Mouse (Mus musculus) intestine, embryonic 15.5 days (tissue): ENCODE results near the gene Hist1h2br. TPM values are rescaled to one million over a fixed set of nuclear protein-coding genes. Genes with fewer than 3 reads are reported as not detected.

Source experiments
- polyA plus RNA-seq: library from polyadenylated mRNA; unstranded; fragments of >200 nt; fragmentation: Nextera tagmentation; extraction: Ambion mirVana; gene quantifications from 2 replicates; pipeline ENCODE4 v1.2.1, GENCODE M21; 2015

Gene Hist1h2br
- polyA plus RNA-seq, 1 experiment from 2014 or later: 16.4 TPM

Other genes starting within 250 kb of the Hist1h2br start
- not detected in 2 replicates for gene Olfr1362, start 219.7 kb upstream of the Hist1h2br start, polyA plus RNA-seq
- not detected in 2 replicates for gene Olfr11, start 191.2 kb upstream of the Hist1h2br start, polyA plus RNA-seq
- gene Olfr1361, start 170.4 kb upstream of the Hist1h2br start, polyA plus RNA-seq: not detected in 2 replicates
- not detected in 2 replicates for gene Olfr1360, start 156.3 kb upstream of the Hist1h2br start, polyA plus RNA-seq
- not detected in 2 replicates for gene Olfr1359, start 135.6 kb upstream of the Hist1h2br start, polyA plus RNA-seq
- gene Hist1h2bl, start 117.6 kb upstream of the Hist1h2br start, polyA plus RNA-seq: 1.4 and 4.3 TPM in 2 replicates
- gene Hist1h2ai, start 117.3 kb upstream of the Hist1h2br start, polyA plus RNA-seq: 14.7 and 32.5 TPM in 2 replicates
- 5.4 and 13.1 TPM in 2 replicates for gene Hist1h3h, start 116.1 kb upstream of the Hist1h2br start, polyA plus RNA-seq
- gene Hist1h2bm, start 111.7 kb upstream of the Hist1h2br start, polyA plus RNA-seq: 1.7 and 4.3 TPM in 2 replicates
- gene Hist1h4j, start 98.7 kb upstream of the Hist1h2br start, polyA plus RNA-seq: 1.2 and 1.6 TPM in 2 replicates
- gene Hist1h4k, start 83.2 kb upstream of the Hist1h2br start, polyA plus RNA-seq: 1.7 and 2.8 TPM in 2 replicates
- gene Hist1h2ak, start 79.9 kb upstream of the Hist1h2br start, polyA plus RNA-seq: 22.4 and 26.3 TPM in 2 replicates
- 3.0 and 5.9 TPM in 2 replicates for gene Hist1h2bn, start 79.6 kb upstream of the Hist1h2br start, polyA plus RNA-seq
- 19.8 and 25.0 TPM in 2 replicates for gene Hist1h1b, start 53.1 kb upstream of the Hist1h2br start, polyA plus RNA-seq
- gene Hist1h3i, start 50.4 kb upstream of the Hist1h2br start, polyA plus RNA-seq: 89.5 and 101 TPM in 2 replicates
- gene Hist1h2an, start 46.5 kb upstream of the Hist1h2br start, polyA plus RNA-seq: 2.4 and 4.7 TPM in 2 replicates
- 2.0 TPM in 2 replicates for gene Hist1h2bp, start 46.3 kb upstream of the Hist1h2br start, polyA plus RNA-seq
- 14.5 and 16.7 TPM in 2 replicates for gene Hist1h2bq, start 23.5 kb upstream of the Hist1h2br start, polyA plus RNA-seq
- 1.7 TPM in 1 of 2 replicates, not detected in the other for gene Hist1h2ao, start 23.3 kb upstream of the Hist1h2br start, polyA plus RNA-seq
- not detected in 2 replicates for gene Hist1h4m, start 22.0 kb upstream of the Hist1h2br start, polyA plus RNA-seq
- gene Hist1h4n, start 1.5 kb upstream of the Hist1h2br start, polyA plus RNA-seq: 12.0 and 15.9 TPM in 2 replicates
- gene Hist1h2ap, start 236 bp upstream of the Hist1h2br start, polyA plus RNA-seq: 2,704 and 3,243 TPM in 2 replicates
- gene Zfp184, start 111.4 kb downstream of the Hist1h2br start, polyA plus RNA-seq: 6.2 and 7.5 TPM in 2 replicates
- gene Pom121l2, start 147.5 kb downstream of the Hist1h2br start, polyA plus RNA-seq: 0.06 TPM in 1 of 2 replicates, not detected in the other
- gene Prss16, start 176.0 kb downstream of the Hist1h2br start, polyA plus RNA-seq: 1.4 and 1.5 TPM in 2 replicates
- 3.0 and 7.8 TPM in 2 replicates for gene Hist1h2ah, start 201.8 kb downstream of the Hist1h2br start, polyA plus RNA-seq
- gene Hist1h2bk, start 202.1 kb downstream of the Hist1h2br start, polyA plus RNA-seq: 5.0 and 5.8 TPM in 2 replicates
- gene Hist1h4i, start 207.6 kb downstream of the Hist1h2br start, polyA plus RNA-seq: 21.0 and 23.6 TPM in 2 replicates
- gene Hist1h2ag, start 209.2 kb downstream of the Hist1h2br start, polyA plus RNA-seq: 23.9 and 40.6 TPM in 2 replicates
- 9.6 and 9.9 TPM in 2 replicates for gene Hist1h2bj, start 209.5 kb downstream of the Hist1h2br start, polyA plus RNA-seq